Mouse (Mus musculus): ENCODE measurements around the gene Cnst. TPM values are rescaled to one million over a fixed set of nuclear protein-coding genes. Genes with fewer than 3 reads are reported as not detected.

Gene Cnst
- polyA plus RNA-seq, 1 experiment from 2014 or later = 23.0 TPM

DNA sequence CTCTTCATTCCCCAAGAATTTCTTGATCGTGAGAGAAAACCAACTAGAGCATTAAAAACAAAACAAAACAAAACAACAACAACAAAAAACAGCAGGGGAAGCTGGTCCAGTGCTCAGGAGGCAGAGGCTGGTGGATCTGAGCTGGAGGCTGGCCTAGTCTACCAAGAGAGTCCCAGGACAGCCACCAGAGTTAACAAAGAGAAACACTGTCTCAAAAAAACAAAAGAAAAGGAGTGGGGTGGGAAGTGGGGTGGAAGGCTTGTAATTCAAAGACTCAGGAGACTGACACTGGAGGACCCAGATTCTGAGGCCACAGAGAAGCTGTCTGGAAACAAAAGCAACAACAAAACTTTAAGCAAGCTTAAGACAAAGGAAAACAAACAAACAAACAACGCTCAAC is 120.8 kb downstream of the Cnst start:
- H3K4me3 ChIP-seq = no peak overlapping the region
- no peaks in the 10 kb centered on the region for H3K27me3 ChIP-seq
- peak overlapping the region; percentile 68; the same call in 1 of the 2 replicates for H3K4me2 ChIP-seq
- H3K9me3 ChIP-seq (replicated peaks) = no peaks in the 10 kb centered on the region
- WGBS = 54% methylated on average over 2 of the region's 2 CpGs
- H3K27ac ChIP-seq = no peak overlapping the region
- peaks cover 16% of the 10 kb centered on the region for H3K4me1 ChIP-seq
- no peak for ATAC-seq
- H3K36me3 ChIP-seq (ENCODE audit: poor library complexity, severe bottlenecking) = peaks cover 3% of the 10 kb centered on the region
- no peak overlapping the region for H3K9ac ChIP-seq

DNA sequence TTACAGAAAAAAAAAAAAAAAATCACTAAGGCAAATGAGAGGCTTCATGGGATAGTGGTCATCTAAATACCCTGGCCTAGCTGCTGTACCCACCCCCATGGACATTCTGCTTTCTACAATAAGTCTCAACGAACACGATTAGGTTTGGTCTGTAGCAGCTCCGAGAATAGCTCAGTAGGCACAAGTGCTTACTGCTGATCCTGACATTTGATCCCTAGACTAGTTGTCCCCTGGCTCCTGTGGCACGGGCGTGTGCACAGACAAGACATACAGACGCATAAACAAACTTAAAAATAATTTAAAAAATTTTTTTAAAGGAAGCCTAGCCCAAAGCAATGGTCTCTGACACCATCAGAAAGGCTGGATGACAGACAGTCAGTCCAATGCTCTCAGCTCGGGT is 121.3 kb downstream of the Cnst start:
- Histone ChIP-seq H3K27ac (peak overlapping the region; percentile 75), H3K4me2 (peak overlapping the region; percentile 68), H3K9me3 (replicated peaks) (no peaks in the 10 kb centered on the region), H3K9ac (peak overlapping the region; percentile 77), H3K4me1 (peaks cover 16% of the 10 kb centered on the region), H3K4me3 (peak overlapping the region; percentile 70), H3K27me3 (no peaks in the 10 kb centered on the region), H3K36me3 (ENCODE audit: poor library complexity, severe bottlenecking) (peaks cover 8% of the 10 kb centered on the region)
- 8% methylated on average over 7 of the region's 7 CpGs for WGBS
- ATAC-seq = peak; percentile 26; the same call in 1 of the 2 replicates

DNA sequence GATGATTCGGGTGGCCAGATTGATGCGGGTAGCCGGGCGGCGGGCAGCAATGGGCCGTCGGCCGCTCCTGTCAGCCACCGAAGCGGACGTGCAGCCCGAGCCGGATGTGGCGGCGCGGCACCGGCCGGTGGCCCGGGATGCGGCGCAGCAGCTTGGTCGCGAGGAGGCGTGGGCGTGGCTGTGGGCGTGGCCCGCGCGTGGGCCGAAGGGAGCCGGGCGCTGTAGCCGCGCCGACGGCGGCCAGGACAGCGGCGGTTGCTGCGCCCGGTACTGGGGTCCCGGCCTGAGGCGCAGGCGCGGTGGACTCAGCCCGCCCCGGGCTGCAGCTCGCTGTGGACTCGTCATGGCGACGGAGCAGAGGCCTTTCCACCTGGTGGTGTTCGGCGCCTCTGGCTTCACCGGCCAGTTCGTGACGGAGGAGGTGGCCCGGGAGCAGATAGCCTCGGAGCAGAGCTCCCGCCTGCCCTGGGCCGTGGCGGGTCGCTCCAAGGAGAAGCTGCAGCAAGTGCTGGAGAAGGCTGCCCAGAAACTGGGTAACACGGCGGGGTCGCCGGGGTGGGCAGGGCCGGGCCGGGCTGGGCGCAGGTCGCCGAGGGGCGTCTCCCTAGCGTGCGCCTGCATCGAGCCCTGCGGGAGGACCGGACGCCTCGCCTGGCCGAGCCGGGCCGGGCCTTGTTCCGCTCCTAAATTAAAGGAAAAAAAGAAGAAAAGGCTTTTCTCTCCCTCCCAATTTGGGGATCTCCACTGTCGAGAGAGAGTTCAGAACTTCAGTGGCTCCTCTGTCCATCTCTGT is 122.0 kb downstream of the Cnst start, which contains the start of gene Sccpdh:
Sccpdh (plus strand) TSS at position 198 of the 793 bp plus-strand sequence.
- H3K4me1 ChIP-seq = peaks cover 16% of the 10 kb centered on the region

DNA sequence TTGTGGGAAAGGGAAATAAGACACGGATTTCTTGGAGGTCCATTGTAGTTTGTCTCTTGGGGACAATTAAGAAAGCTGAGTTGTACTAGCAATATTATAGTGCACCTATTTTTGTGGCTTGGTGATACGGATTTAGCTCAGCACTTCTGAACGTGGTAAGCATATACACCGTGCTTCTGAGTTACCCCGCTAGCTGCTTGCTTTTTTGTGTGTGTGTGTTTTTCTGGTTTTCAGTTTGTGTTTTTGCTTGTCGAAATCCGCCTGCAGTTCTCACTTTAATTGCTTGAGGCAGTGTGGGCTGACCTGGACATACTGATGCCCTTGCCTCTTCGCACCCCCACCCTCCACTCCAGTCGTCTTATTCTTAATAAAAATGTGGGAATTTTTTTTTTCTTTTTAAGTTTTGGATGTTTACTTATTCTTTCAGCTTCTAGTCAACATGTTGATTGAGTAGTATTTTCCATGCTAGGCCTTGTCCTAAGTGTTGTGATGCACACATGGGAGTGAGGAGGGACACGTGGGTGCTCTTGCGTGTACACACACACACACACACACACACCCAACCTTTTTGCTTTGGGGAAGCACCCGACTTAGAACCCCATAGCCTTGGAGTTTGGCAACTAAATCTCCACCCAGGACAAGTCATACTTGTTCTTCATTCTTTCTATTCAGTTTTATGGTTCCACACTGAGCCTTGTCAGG is 122.8 kb downstream of the Cnst start:
- Histone ChIP-seq H3K9me3 (replicated peaks) (no peaks in the 10 kb centered on the region), H3K36me3 (ENCODE audit: poor library complexity, severe bottlenecking) (peaks cover 19% of the 10 kb centered on the region), H3K9ac (peak overlapping the region; percentile 77), H3K27ac (no peak overlapping the region), H3K4me1 (peaks cover 16% of the 10 kb centered on the region), H3K4me3 (peak overlapping the region; percentile 70), H3K27me3 (no peaks in the 10 kb centered on the region), H3K4me2 (peak overlapping the region; percentile 68)
- 19% methylated on average over 12 of the region's 12 CpGs for WGBS
- ATAC-seq = peak; percentile 14; the same call in 1 of the 2 replicates

More for the DNA sequence above, 122.0 kb downstream of the Cnst start, which contains the start of gene Sccpdh:
- Histone ChIP-seq H3K27me3 (no peaks in the 10 kb centered on the region), H3K27ac (peak within 1 kb of the TSS; percentile 75), H3K4me2 (peak within 1 kb of the TSS; percentile 68), H3K9me3 (replicated peaks) (no peaks in the 10 kb centered on the region), H3K36me3 (ENCODE audit: poor library complexity, severe bottlenecking) (peaks cover 12% of the 10 kb centered on the region), H3K9ac (peak within 1 kb of the TSS; percentile 77), H3K4me3 (peak within 1 kb of the TSS; percentile 70)
- WGBS = under 1% methylated on average over 77 of the region's 84 CpGs
- ATAC-seq = peak; percentile 96

GRCm38 (mm10) chr1:179674355-179674754 is 128.2 kb downstream of the Cnst start:
- Histone ChIP-seq H3K4me2 (no peak overlapping the region), H3K4me3 (no peak overlapping the region), H3K9me3 (replicated peaks) (no peaks in the 10 kb centered on the region), H3K9ac (no peak overlapping the region), H3K36me3 (ENCODE audit: poor library complexity, severe bottlenecking) (peaks cover 48% of the 10 kb centered on the region), H3K27me3 (no peaks in the 10 kb centered on the region), H3K4me1 (peaks cover 9% of the 10 kb centered on the region), H3K27ac (no peak overlapping the region)
- ATAC-seq = no peak
- WGBS = 93% methylated on average over 3 of the region's 3 CpGs

DNA sequence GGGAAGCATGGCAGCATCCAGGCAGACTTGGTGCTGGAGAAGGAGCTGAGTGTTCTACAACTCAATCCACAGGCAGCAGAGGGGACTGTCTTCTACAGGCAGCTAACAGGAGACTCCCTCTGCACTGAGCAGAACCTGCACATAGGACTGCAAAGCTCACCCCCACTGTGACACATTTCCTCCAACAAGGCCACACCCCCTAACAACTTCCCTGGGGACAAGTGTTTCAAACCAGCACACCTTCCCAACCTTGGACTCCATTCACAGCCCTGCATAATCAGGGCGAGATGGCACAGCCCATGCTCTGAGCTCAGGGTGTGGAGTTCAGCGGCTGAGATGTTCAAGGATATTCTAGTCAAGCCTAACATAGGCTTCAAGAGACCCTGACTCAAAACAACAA is 130.9 kb downstream of the Cnst start:
- H3K4me1 ChIP-seq = no peaks in the 10 kb centered on the region
- no peak overlapping the region for H3K27ac ChIP-seq
- no peak overlapping the region for H3K9ac ChIP-seq
- no peaks in the 10 kb centered on the region for H3K9me3 ChIP-seq (replicated peaks)
- H3K4me2 ChIP-seq = no peak overlapping the region
- no peaks in the 10 kb centered on the region for H3K27me3 ChIP-seq
- ATAC-seq = no peak
- H3K4me3 ChIP-seq = no peak overlapping the region
- 97% methylated on average over 2 of the region's 2 CpGs for WGBS
- peaks cover 67% of the 10 kb centered on the region for H3K36me3 ChIP-seq (ENCODE audit: poor library complexity, severe bottlenecking)

Other genes starting within 250 kb of the Cnst start
- 13.5 and 13.7 TPM in 2 replicates for gene Smyd3, start 28.3 kb upstream of the Cnst start, polyA plus RNA-seq (2015; fragmentation: Nextera tagmentation; extraction: Ambion mirVana)
- gene Tfb2m, start 103 bp upstream of the Cnst start, polyA plus RNA-seq (2015; fragmentation: Nextera tagmentation; extraction: Ambion mirVana) = 32.4 and 32.6 TPM in 2 replicates
- 87.5 and 91.5 TPM in 2 replicates for gene Sccpdh, start 121.8 kb downstream of the Cnst start, polyA plus RNA-seq (2015; fragmentation: Nextera tagmentation; extraction: Ambion mirVana)
- not detected in 2 replicates for gene Kif28, start 198.9 kb downstream of the Cnst start, polyA plus RNA-seq (2015; fragmentation: Nextera tagmentation; extraction: Ambion mirVana)

All from forebrain, embryonic 13.5 days (tissue).